Mouse (Mus musculus) Patski (cell line): Measurements from ENCODE around the gene Mmp21. TPM values are rescaled to one million over a fixed set of nuclear protein-coding genes. Genes with fewer than 3 reads are reported as not detected.
A peak's percentile ranks its signal among the peaks of the same experiment; 100 is the strongest.

ENCODE experiments used
- ATAC-seq: fragments of 100-300 bp; one replicate; pipeline ENCODE4 v1.8.0; 2021
- CTCF ChIA-PET: fragments of 350-600 bp; sonication (Branson Sonifier 250); formaldehyde crosslinking; loops from one replicate; lab custom pipeline; 2022; ENCODE audit warnings: inconsistent platforms; lab: Charles Lee
- POLR2A ChIA-PET: fragments of 350-600 bp; sonication (Branson Sonifier 250); formaldehyde crosslinking; loops from one replicate; lab custom pipeline; 2022; ENCODE audit warnings: antibody characterized with exemption, inconsistent platforms; lab: Charles Lee
- DNase-seq: peaks from one replicate; pipeline ENCODE4 v3.0.0-alpha.2; 2011; ENCODE audit warnings: low read depth, low spot score
- H3K27me3 ChIP-seq: fragments of 371-371 bp; one replicate; pipeline ENCODE4 v1.5.1; 2021
- CTCF ChIP-seq: fragments of 100-300 bp; IDR thresholded peaks from one replicate; pipeline ENCODE4 v1.5.1; 2021
- in situ Hi-C: fragments of 300-500 bp; cut with MboI; formaldehyde crosslinking; loops from 3 replicates; pipeline ENCODE4 v1.11.1; 2018; ENCODE audit warnings: low pct_unique_long_range_greater_than_20kb, mixed read lengths
- polyA plus RNA-seq: library from polyadenylated mRNA; unstranded; gene quantifications from one replicate; pipeline ENCODE4 v1.2.3, GENCODE M21; 2021

The Mmp21 gene
- polyA plus RNA-seq, 1 experiment from 2014 or later = not detected

GRCm38 (mm10) chr7:133669946-133670345 lies 9.9 kb downstream of the Mmp21 start:
- TF ChIP-seq CTCF = no peak
- in situ Hi-C loops = loop anchor here (25.0 kb wide), 1 partner anchor 1817 kb away; no protein-coding TSS in a partner anchor
- CTCF ChIA-PET = interaction anchor here (0.7 to 2.8 kb wide), 11 partner anchors 9 to 29 kb away, joined by 3 to 8 read pairs (median 4); no protein-coding TSS in a partner anchor
- DNase-seq = no peak
- POLR2A ChIA-PET = no interaction called here
- no peak for ATAC-seq
- H3K27me3 ChIP-seq = no peaks in the 10 kb centered on the region

DNA sequence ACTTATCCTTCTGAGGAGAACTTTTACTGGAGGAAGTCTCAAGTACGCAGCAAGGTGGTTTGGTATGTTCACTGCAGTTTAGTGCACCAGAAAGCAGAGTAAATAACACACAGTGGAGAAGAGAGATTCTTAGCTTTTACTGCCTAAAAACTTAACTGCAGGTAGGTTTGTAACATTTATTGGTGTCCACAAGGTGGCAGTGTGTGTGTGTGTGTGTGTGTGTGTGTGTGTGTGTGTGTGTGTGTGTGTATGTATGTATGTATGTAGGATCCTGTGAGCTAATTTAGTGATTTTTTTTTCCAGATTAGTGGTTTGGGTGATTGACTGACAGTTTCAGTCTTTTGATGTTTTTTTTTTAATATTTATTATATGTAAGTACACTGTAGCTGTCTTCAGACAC lies 10.8 kb downstream of the Mmp21 start:
- ChIA-PET POLR2A (no interaction called here), CTCF (interaction anchor here (0.6 to 2.8 kb wide), 8 partner anchors 10 to 32 kb away, joined by 4 to 8 read pairs (median 4); partner anchors contain the start of gene Edrf1)
- H3K27me3 ChIP-seq = no peaks in the 10 kb centered on the region
- no peak for ATAC-seq
- no peak for DNase-seq
- in situ Hi-C loops = loop anchor here (25.0 kb wide), 1 partner anchor 1818 kb away; no protein-coding TSS in a partner anchor
- TF ChIP-seq CTCF = peak; percentile 38

DNA sequence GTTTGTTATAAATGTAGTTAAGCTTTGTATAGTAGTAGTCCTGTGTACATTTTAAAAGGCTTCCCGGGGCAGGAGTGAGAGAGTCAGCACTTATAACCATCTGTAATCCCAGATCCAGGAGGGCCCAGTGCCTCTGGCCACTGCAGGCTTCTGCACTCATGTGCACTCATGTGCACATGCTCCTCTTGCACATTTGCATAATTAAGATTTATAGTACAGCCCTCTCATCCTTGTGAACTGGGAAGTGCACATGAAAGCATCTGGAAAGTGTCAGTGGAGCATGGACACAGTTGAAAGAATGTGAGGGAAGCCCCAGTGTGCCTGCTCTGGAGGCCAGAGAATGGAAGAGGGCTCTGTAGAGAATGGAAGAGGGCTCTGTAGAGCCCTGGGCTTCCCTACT lies 17.4 kb downstream of the Mmp21 start:
- TF ChIP-seq CTCF = no peak
- DNase-seq = no peak
- POLR2A ChIA-PET = no interaction called here
- CTCF ChIA-PET = no interaction called here
- ATAC-seq = no peak
- in situ Hi-C loops = loop anchor here (25.0 kb wide), 1 partner anchor 1825 kb away; no protein-coding TSS in a partner anchor
- no peaks in the 10 kb centered on the region for H3K27me3 ChIP-seq

DNA sequence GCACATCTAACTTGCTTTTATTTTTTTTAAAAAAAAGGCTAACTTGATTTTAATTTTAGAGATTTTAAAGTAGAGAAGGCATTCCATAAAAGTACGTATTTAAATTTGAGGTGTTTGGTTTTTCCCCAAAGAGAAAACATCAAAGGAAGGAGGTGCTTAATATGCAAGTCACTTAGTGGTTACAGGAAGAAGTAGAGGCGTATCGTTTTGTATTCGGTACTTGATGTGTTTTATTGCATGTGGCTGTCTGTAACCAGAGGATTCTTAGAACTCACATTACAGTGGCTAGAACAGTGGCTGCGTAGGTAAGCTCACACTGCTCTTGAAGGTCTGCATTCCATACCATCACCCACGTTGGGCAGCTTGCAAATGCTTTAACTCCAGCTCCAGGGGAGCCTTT lies 34.1 kb downstream of the Mmp21 start:
- in situ Hi-C loops = no loop called here
- CTCF ChIA-PET = no interaction called here
- no peaks in the 10 kb centered on the region for H3K27me3 ChIP-seq
- no peak for ATAC-seq
- TF ChIP-seq CTCF = no peak
- DNase-seq = no peak
- POLR2A ChIA-PET = no interaction called here

DNA sequence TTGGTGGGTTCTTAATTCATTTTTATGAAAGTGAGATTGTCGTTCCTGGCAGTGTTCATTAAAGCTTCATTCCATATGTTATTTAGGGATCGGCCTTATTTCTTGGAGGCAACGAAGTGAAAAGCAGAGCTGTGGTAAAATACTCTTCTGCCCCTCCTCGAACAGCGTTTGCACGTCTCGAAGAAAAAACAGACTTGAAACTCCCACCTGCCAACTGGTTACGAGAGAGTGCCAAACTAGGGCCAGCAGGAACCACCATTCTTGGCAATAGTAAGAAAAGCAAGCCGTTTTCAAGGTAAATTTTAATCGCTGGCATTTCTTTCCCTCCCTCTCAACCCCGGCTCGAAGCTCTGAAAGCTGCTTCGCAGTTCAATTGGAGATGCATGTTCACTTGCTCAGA lies 41.0 kb downstream of the Mmp21 start:
- DNase-seq (no peak), ATAC-seq (no peak)
- H3K27me3 ChIP-seq = no peaks in the 10 kb centered on the region
- no peak for TF ChIP-seq CTCF
- POLR2A ChIA-PET = no interaction called here
- in situ Hi-C loops = loop anchor here (5.0 to 10.0 kb wide), 3 partner anchors 324 to 602 kb away; no protein-coding TSS in a partner anchor
- CTCF ChIA-PET = interaction anchor here (0.9 to 1.4 kb wide), 2 partner anchors 32 to 519 kb away, joined by 3 to 4 read pairs; no protein-coding TSS in a partner anchor

- ATAC-seq (peak; percentile 48), DNase-seq (peak; percentile 51)
- H3K27me3 ChIP-seq = no peaks in the 10 kb centered on the region
- TF ChIP-seq CTCF = no peak
- in situ Hi-C loops = loop anchor here (5.0 to 10.0 kb wide), 3 partner anchors 324 to 601 kb away; no protein-coding TSS in a partner anchor
- POLR2A ChIA-PET = interaction anchor here (0.7 kb wide), 1 partner anchor 71 kb away, joined by 3 read pairs; the partner anchor contains the start of gene Uros
- CTCF ChIA-PET = interaction anchor here (0.9 to 1.8 kb wide), 4 partner anchors 16 to 518 kb away, joined by 3 to 6 read pairs (median 4); no protein-coding TSS in a partner anchor
Measured at GRCm38 (mm10) chr7:133638306-133638705, 41.6 kb downstream of the Mmp21 start.

DNA sequence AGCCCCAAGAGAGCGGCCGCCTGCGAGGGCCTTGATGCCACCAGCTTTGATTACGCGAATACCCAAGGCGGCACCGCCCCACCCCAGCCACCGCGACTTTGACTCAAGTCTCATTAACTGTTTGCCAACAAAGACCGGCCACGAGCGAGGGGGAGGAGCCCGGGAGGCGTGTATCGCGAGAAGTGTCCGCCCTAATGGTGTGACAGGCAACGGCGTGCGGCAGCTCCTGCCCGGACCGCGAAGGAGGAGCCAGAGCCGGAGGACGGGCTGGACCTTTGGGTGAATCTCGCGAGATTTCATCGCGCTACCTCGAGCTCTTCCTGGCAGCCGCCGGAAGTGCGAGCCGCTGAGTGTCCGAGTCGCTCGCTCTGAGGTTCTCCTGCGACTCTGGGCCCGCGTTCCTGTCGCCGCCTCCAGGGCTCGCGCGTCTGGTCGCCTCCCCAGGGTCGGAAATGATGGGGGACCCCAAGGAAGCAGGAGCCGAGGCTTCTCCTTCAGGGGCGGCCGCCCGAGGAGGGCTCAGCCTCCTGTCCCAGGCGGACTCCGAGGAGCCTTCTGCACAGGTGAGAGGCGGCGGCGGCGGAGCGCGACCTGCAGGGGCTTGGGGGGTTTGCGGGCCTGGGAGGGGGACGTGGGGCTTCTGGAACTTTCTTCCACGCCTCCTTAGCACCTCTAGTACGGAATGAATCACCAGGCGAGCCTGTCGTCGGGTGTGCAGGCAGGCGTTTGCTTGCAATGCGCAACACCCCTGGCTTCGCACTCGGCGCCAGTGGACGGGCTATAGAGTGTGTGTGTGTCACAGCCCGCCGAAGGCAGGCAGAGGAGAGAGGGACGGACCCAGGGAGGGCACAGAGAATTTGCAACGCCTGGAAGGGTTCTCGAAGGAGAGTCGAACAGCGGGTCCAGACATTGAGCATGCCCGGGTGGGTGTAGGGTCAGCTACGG lies 42.2 kb downstream of the Mmp21 start, which contains the start of gene Edrf1:
Gene Edrf1, plus strand, starts transcription at position 183 of the 945 bp plus-strand sequence.
- peak; percentile 86 for DNase-seq
- no peak for TF ChIP-seq CTCF
- H3K27me3 ChIP-seq = no peaks in the 10 kb centered on the region
- in situ Hi-C loops = loop anchor here (5.0 to 10.0 kb wide), 3 partner anchors 323 to 600 kb away; no protein-coding TSS in a partner anchor
- ChIA-PET POLR2A (interaction anchor here (0.7 to 1.1 kb wide), 4 partner anchors 61 to 388 kb away, joined by 3 to 8 read pairs (median 5); partner anchors contain the start of gene Uros), CTCF (interaction anchor here (0.7 to 1.8 kb wide), 10 partner anchors 10 to 646 kb away, joined by 3 to 9 read pairs (median 4); no protein-coding TSS in a partner anchor)
- ATAC-seq = peak; percentile 90

GRCm38 (mm10) chr7:133636738-133637352 lies 43.0 kb downstream of the Mmp21 start:
- ATAC-seq = peak; percentile 29
- no peaks in the 10 kb centered on the region for H3K27me3 ChIP-seq
- no peak for DNase-seq
- POLR2A ChIA-PET = interaction anchor here (0.7 to 1.1 kb wide), 7 partner anchors 62 to 1606 kb away, joined by 3 to 8 read pairs (median 6); no protein-coding TSS in a partner anchor
- CTCF ChIA-PET = interaction anchor here (0.7 to 1.8 kb wide), 12 partner anchors 9 to 646 kb away, joined by 3 to 9 read pairs (median 4); no protein-coding TSS in a partner anchor
- in situ Hi-C loops = loop anchor here (5.0 to 10.0 kb wide), 3 partner anchors 322 to 600 kb away; no protein-coding TSS in a partner anchor
- TF ChIP-seq CTCF = peak; percentile 93

DNA sequence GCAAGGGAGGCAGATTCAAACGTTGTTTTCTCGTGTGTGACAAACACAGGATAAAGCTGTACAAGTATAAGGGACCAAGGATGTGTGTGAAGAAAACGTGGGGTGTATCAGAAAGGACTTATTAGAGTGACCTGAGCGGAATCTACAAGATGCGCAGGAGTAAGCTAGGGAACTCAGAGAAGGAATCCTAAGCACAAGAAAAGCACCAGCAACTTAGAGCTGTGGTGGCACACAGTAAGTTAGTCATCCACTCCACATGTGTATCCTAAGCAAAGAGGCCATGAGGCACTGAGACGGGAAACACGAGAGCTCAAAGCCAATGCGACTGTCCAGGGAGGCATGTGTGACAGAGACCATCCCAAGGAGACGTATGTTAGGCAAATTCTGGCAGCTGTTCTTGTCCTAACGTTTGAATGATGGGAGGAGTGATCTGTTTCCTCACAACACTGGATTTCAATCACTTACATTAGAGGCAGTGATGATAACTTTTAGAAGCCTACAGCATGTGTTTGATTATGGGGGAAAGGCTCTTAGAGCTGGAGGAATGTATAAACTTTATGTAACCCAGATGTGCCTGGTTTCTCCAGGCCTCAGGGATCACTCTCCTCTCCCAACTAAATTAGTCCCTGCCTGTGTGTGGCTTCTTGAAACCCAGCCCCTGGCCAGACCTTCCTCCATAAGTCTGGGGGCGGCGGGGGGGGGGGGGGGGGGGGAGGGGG lies 44.8 kb downstream of the Mmp21 start:
- ChIA-PET CTCF (interaction anchor here (1.0 to 1.1 kb wide), 2 partner anchors 9 to 542 kb away, joined by 3 to 4 read pairs; no protein-coding TSS in a partner anchor), POLR2A (no interaction called here)
- TF ChIP-seq CTCF = no peak
- H3K27me3 ChIP-seq = no peaks in the 10 kb centered on the region
- DNase-seq (no peak), ATAC-seq (no peak)
- in situ Hi-C loops = loop anchor here (5.0 to 10.0 kb wide), 3 partner anchors 320 to 598 kb away; no protein-coding TSS in a partner anchor
